In genomic region chr14:118551725-118552285, GRCm38 (mm10) we compare ENCODE assay signal across 8 mouse cellular contexts.
A peak's percentile ranks its signal among the peaks of the same experiment; 100 is the strongest.
DNase-seq lines count a peak whose midpoint lies in the region; ATAC-seq and TF ChIP-seq lines count a peak whose summit lies in the region.

No protein-coding gene starts in this region.

- 0 out of 2 replicates have a peak overlapping the region, but pooled peaks have one; percentile 2 for H3K9ac ChIP-seq in forebrain, embryonic 16.5 days (replicated peaks; ENCODE audit: low read depth, low read length)
- 0 out of 2 replicates have a peak overlapping the region, but pooled peaks have one; percentile 43 for H3K9ac ChIP-seq in hindbrain, postnatal 0 days (replicated peaks; ENCODE audit: low read length)
- H3K9ac ChIP-seq in liver, embryonic 15.5 days = peak overlapping the region; percentile 38

- ATAC-seq in forebrain, embryonic 16.5 days = peak; percentile 79
- peak; percentile 53 for ATAC-seq in hindbrain, postnatal 0 days
- peak; percentile 73 for ATAC-seq in liver, embryonic 15.5 days (ENCODE audit: insufficient read depth)

- H3K4me2 ChIP-seq in forebrain, embryonic 16.5 days (ENCODE audit: low read length) = peak overlapping the region; percentile 58
- peak overlapping the region; percentile 55 for H3K4me2 ChIP-seq in hindbrain, postnatal 0 days (ENCODE audit: low read depth, low read length)
- H3K4me2 ChIP-seq in liver, embryonic 15.5 days = peak overlapping the region; percentile 70

- H3K4me1 ChIP-seq in forebrain, embryonic 16.5 days (replicated peaks; ENCODE audit: control insufficient read depth, insufficient read depth, low read length) = peaks cover 17% of the 10 kb centered on the region
- peaks cover 7% of the 10 kb centered on the region for H3K4me1 ChIP-seq in hindbrain, postnatal 0 days (ENCODE audit: insufficient read depth, low read length)
- peaks cover 16% of the 10 kb centered on the region for H3K4me1 ChIP-seq in liver, embryonic 15.5 days (replicated peaks)

- 6% methylated on average over 24 of the region's 24 CpGs for WGBS in forebrain, embryonic 16.5 days
- WGBS in hindbrain, postnatal 0 days = 14% methylated on average over 24 of the region's 24 CpGs
- 14% methylated on average over 24 of the region's 24 CpGs for WGBS in liver, embryonic 15.5 days (ENCODE audit: insufficient replicate concordance)

- no peak for TF ChIP-seq CTCF in hindbrain, postnatal 0 days (IDR thresholded peaks at IDR 0.05; ENCODE audit: low read depth)

- H3K9me3 ChIP-seq in forebrain, embryonic 16.5 days (ENCODE audit: control insufficient read depth, low read length) = no peaks in the 10 kb centered on the region
- no peaks in the 10 kb centered on the region for H3K9me3 ChIP-seq in hindbrain, postnatal 0 days (ENCODE audit: low read length)
- H3K9me3 ChIP-seq in liver, embryonic 15.5 days (replicated peaks) = no peaks in the 10 kb centered on the region

- no peaks in the 10 kb centered on the region for H3K36me3 ChIP-seq in forebrain, embryonic 16.5 days (ENCODE audit: control insufficient read depth, insufficient read depth)
- no peaks in the 10 kb centered on the region for H3K36me3 ChIP-seq in hindbrain, postnatal 0 days (ENCODE audit: insufficient read depth, low read length)
- no peaks in the 10 kb centered on the region for H3K36me3 ChIP-seq in liver, embryonic 15.5 days (replicated peaks)

- peak overlapping the region; percentile 35 for H3K4me3 ChIP-seq in forebrain, embryonic 16.5 days (replicated peaks; ENCODE audit: low read length)
- peak overlapping the region; percentile 25 for H3K4me3 ChIP-seq in hindbrain, postnatal 0 days (ENCODE audit: low read length)
- peak overlapping the region; percentile 41 for H3K4me3 ChIP-seq in liver, embryonic 15.5 days (replicated peaks)

- 0 out of 2 replicates have a peak, but pooled peaks cover 8% of the 10 kb centered on the region for H3K27me3 ChIP-seq in forebrain, embryonic 16.5 days (replicated peaks; ENCODE audit: control insufficient read depth, insufficient read depth, low read length)
- H3K27me3 ChIP-seq in hindbrain, postnatal 0 days (ENCODE audit: insufficient read depth, low read length) = no peaks in the 10 kb centered on the region
- no peaks in the 10 kb centered on the region for H3K27me3 ChIP-seq in liver, embryonic 15.5 days

- H3K27ac ChIP-seq in forebrain, embryonic 16.5 days (ENCODE audit: low read length) = no peak overlapping the region
- H3K27ac ChIP-seq in hindbrain, postnatal 0 days = no peak overlapping the region
- H3K27ac ChIP-seq in liver, embryonic 15.5 days (replicated peaks) = peak overlapping the region; percentile 45; the same call in 1 of the 2 replicates

- peak; percentile 9 to 12 for DNase-seq in cerebellum, postnatal 36 days
- DNase-seq in cerebellum, adult 8-10 months = no peak
- peak; percentile 13 for DNase-seq in adrenal gland, postnatal 25 days
- DNase-seq in hindbrain, postnatal 0 days (ENCODE audit: low spot score) = peak; percentile 57
- peak; percentile 69 for DNase-seq in retina, embryonic 14.5 days (ENCODE audit: low spot score)
- no peak for DNase-seq in gastrocnemius, postnatal 4 days (ENCODE audit: low spot score in 2 of 2)

Comparison
In these comparisons a context has a peak if more than half of its experiments do, and no peak if none do; other contexts are left out.
1. DNase-seq: peak in cerebellum, postnatal 36 days (2 of 2), adrenal gland, postnatal 25 days (single experiment), hindbrain, postnatal 0 days (single experiment) and retina, embryonic 14.5 days (single experiment); none in cerebellum, adult 8-10 months (single experiment) and gastrocnemius, postnatal 4 days (0 of 2).
2. Peak in every context shown above with its lines, with median percentiles within 50 percentile points of each other: ATAC-seq, H3K4me2 ChIP-seq, H3K4me3 ChIP-seq and H3K9ac ChIP-seq.